Mouse (Mus musculus) frontal cortex, postnatal 25 days (tissue): ENCODE data around the gene Entpd7.

ENCODE experiments used
- DNase-seq, 2 experiments: peaks; one replicate each; pipeline ENCODE4 v3.0.0; 2022; ENCODE audit warnings: low spot score in 2 of 2

Entpd7 gene

DNA sequence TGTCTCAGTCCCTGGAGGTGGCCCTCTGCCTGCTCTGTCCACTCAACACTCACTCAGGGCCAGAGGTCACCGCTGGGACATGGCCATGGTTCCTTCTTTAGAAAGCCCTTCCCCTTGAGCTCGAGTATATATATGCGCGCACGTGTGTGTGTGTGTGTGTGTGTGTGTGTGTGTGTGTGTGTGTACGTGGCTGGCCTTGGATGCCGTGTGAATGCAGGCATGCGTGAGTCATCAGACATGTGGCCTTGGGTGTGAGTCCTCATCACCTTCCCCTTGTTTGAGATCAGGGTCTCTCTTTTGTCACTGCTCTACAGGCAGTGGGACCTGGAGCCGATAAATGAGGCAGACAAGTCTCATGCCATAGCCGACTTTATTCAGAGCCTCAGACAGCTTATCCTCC is 34.0 kb downstream of the Entpd7 start:
- no peak for DNase-seq

DNA sequence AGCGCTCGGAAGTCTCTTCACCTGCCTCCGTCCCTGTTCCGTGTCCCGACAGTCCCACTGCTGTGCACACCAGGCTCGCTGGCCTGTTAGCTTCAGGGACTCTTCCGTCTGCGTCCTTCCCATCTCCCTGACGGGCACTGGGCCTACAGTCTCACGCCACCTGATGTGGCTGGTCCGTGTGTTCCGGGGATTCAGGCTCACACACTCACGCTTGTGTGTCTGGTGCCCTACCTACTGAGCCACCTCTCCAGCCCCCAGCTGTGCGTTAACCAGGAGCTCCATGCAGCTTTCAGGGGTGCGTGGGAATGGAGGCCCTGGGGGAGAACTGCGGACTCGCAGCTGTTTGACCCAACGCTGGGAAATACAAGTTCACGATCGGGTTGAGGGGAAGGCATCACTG is 34.7 kb downstream of the Entpd7 start:
- DNase-seq = no peak

DNA sequence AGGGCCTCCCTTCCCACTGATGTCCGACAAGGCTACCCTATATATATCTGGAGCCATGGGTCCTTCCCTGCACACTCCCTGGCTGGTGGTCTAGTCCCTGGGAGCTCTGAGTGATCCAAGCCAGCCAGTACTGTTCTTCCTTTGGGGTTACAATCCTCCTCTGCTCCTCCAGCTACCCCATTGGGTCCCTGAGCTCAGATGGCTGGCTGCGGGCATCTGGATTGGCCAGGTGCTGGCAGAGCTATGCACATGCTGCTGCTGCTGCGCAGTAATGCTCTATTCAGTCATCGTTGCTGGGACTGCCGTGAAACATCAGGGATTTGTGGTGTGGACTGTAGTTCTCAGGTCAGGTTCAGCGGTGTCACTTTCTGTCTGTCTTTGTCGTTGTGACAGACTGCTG is 35.3 kb downstream of the Entpd7 start:
- no peak for DNase-seq

DNA sequence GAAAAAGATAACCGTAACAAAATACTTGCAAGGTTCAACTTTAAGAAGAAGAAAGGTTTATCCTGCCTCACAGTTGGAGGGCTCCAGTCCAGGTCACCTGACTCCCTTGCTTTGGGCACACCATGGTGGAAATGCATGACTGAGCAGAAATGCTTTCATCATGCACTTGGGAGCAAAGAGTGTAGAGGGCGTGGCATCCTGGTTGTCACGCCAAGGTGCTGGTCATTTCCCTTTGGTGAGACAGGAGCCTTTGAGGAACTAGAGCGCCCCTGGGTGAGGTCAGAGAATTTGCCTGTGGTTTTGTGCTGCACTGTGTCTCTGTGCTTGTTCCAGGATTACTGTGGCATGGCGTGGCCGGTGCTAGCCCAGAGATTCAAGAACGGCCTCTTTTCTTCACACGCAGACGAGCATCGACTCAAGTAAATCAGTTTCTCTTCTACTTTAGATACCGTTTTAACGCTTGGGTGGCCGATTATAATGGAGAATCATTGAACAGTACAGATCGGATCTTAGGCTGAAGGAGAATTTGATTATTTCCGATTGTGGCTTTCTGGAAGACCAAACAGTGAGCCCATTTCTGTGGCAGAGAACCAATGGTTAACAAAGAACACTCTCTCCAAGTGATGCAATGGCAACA is 37.2 kb downstream of the Entpd7 start:
- no peak for DNase-seq

DNA sequence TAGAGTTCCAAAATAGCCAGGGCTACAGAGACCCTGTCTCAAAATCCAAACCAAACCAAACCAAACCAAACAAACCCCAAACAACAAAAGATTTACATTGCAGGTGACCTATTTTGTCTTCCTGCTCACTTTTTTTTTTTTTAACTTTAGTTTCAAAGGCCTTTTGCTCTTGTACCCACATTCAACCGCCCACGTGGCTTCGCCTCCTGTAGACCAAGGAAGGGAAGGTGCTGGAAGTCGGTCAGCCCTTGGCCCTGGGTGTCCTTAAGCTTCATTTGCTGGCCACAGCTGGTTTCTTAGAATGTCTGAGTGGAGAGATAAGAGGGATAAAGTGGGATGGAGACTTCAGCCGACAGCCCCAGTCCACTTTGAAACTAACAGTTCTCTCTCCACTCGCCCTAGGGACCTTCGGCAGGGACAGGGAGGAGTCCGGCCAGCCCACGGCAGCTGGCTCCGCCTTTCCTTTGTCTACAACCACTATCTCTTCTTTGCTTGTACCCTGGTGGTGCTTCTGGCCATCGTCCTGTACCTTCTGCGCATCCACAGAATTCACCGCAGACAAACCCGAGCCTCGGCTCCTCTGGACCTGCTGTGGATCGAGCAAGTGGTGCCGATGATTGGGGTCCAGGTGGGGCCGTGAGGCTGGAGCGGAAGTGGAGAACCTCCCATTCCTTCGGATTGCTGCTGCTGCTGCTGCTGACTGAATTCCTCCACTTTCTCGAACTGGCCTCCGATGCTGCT is 40.0 kb downstream of the Entpd7 start:
- no peak for DNase-seq

DNA sequence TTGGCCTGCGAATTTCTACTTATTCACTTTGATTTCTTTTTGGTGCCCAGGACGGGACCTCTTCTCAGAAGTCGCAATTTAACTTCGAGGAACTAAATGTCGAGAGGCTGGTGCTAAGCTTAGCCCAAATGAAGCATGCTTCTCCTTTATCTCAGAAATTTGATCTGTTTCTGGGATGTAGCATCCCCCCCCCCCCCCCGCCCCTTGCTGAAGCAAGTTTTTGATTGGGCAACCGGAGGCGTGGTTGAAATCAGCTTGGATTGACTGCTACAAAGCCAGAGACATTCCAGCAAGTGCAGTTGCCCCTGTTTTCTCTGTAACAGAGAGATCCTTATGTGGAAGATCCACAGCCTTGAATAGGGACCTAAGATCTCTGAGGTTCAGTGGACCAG is 40.6 kb downstream of the Entpd7 start:
- DNase-seq = no peak

DNA sequence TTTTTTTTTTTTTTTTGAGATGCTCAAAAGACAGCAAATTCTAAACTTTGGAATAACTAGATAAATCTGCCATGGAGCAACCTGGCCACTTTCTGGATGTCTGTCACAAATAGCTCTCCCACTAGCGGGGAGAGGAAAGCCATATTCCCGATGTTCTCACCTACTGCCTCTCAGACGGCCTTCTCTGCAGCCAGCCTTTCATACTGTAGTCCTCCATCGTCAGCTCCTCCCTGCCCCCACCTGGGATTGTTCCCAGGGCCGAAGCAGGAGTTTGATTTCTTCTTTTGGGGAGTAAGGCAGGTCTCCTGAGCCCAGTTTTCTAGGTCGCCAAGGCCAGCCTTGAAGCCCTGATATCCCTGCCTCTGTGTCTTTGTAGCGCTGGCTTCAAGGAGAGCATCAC is 41.7 kb downstream of the Entpd7 start:
- no peak for DNase-seq

DNA sequence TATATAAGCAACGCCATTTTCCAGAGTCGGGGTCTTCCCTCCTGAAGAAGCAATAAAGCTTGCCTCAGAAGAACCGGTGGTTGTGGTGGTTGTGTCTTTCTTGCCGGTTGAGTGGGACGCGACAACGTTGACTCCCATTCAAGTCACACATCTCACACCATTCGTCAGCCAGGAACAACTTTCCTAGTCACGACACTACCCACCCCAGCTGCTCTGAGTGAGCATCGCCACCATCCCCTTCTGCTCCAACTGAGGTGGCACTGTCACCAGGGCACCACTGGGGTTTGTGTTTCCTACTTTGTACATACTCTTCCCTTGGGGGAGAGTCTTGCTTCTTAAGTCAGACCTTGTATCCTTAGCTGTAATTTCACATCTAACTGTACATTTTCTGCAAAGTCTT is 48.9 kb downstream of the Entpd7 start:
- no peak for DNase-seq

DNA sequence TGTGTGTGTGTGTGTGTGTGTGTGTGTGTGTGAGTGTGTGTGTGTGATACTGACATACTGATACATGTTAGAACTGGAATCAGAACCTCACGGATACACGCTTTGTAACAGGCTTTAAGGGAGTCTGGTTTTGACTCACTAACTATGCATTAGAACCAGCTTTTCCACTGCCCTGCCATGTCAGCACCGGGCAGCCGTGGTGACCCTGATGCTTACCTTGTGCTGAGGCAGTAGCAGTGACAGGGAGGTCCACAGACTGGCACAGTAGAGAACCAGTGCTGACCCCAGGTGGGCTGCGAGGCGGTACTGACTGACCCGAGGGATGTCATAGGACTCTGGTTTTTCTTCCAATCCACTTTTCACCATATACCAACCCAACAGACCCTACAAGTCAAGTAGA is 53.9 kb downstream of the Entpd7 start:
- no peak for DNase-seq

DNA sequence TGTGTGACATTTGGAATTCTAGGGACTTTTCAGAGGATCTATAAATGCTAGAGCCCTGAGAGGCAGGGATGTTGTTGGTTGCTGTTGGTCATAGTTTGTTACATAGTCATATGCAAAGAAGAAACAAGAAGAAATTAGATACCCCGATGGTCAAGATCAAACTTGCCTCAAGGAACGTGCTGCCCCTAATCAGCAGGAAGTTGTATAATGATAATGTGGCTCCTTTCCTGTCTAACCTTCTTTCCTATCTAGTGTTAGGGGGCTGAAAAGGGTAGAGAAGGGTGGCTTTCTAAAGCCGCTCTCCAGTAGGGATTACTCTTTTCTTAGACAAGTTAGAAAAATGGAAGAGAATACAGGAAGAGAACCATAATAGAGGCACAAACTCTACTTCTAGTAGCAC is 56.3 kb downstream of the Entpd7 start:
- no peak for DNase-seq

DNA sequence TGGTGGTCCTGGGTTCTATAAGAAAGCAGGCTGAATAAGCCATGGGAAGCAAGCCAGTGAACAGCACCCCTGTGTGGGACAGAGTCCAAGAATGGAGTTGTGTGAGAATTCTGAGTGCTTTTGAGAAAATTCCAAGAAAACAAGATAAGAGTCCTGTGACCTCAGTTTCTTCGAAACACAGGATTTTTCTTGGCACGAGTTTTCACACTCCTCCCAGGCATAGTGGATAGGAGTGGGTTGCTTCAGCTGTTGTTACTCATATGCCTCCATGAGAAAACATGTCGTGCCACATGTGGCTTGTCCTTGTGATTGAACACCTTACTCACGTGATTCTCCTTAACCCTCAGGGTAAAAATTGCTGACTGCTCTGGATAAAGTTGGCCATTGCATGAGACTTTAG is 58.4 kb downstream of the Entpd7 start:
- no peak for DNase-seq

DNA sequence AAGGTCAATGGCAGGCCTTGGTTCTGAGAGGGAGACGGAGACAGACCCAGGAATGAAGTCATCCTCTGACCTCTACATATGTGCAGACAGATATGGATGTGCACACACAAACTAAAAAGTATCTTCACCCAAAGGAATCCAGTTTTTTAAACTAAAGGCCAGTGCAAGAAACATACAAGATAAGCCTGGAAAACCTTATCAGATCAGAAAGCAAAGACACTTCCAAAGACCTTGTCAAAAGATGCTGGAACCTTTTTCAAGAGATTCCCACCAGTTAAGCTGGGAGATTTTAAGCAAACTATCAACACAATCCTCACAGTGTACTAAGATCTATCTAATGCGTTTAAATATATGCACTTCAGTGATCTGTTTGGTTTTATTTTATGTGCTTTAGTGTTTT is 60.5 kb downstream of the Entpd7 start:
- no peak for DNase-seq

DNA sequence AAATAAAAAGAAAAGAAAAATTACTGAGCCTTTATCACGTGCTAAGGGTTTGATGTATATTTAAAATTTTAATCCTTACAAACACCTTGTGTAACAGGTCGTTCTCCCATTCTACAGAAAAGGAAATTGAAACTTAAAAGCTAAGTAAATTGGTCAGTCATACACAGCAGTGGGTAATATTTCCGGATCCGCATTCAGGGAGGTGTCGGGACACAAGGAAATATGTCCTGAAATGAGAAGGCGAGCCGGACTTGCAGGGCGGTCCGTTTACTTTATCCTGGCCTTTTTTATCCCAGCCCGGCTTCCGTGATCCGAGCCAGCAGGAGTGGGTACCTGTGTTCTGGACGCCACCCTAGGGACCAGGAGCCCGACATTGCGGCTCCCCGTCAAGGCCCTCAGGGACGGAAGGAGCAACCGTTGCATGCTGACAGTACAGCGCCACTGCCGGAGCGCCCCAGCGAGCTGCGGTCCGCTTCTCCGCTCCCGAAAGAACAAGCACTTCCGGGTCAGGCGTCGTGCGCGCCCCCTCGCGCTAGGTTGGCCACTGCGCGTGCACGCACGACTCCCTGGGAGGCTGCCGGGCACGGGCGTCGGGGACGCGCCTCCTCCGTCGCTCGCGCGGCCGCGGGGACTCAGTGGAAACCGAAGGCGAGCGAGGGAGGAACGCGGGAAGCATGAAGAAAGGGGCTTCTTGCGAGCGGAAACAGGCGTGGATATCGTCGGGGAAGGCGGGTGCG is 63.2 kb downstream of the Entpd7 start, which contains the start of the genes Cutc and Cox15:
Cutc (plus strand) TSS at position 508 of the 737 bp plus-strand sequence.
Cox15 (minus strand) TSS at position 512 of the 737 bp plus-strand sequence.
- peak; percentile 92 to 93 for DNase-seq

DNA sequence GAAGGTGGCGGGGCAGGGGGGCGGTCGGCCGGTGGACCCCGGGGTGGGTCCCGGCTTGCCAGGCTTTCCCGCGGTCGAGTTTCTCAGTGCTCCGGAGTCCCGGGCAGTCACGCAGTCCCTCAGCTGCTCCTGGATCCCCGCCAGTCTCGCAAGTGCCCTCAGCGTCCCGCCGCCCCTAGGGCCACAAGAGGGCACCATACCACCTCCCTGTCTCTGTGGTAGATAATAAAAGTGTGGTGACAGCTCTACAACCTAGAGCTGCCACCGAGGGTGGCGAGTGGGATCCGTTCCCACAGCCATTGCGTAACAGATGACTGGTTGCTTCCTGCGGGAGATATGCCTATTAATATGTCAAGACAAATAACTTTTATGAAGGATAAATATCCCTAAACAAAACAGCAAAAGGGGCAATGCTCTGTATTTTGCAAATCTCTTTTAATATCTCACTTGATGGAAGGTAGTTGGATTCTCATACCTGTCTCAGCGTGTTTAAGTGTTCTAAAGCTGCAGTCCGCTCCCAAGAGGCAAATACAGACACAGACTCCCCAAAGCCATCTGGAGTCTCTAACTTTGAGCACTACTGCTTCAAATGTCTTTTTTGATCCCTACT is 63.9 kb downstream of the Entpd7 start:
- peak; percentile 83 to 84 for DNase-seq

DNA sequence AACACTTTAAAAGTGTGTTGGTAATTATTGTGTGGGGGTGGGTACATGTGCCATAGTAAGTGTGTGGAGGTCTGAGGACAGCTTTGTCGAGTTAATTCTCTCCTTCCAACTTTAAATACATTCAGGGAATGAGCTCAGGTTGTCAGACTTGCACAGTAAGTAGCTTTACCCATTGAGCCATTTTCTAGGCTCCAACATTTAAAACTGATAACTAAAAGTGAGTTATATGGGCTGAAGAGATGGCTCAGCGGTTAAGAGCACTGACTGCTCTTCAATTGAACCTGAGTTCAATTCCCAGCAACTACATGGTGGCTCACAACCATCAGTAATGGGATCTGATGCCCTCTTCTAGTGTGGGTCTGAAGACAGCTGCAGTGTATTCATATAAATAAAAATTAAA is 64.8 kb downstream of the Entpd7 start:
- DNase-seq = no peak

DNA sequence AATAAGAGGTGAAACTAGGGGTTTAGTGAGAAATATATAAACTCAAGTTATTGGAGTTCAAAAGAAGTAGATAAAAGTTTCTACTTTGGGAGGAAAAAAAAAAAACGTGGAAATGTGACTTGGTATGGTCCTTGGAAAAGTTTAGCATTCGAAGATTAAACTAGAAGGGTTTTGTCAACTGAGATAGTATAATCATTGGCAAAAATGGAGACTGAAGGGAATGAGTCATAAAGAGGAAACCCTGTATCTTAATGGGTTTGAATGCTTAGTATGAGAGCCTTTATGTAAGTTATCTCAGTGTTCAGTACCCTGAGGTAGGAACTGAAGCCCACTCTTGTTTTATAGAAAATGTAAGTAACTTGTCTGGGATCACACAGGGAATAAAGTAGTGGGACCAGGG is 65.4 kb downstream of the Entpd7 start:
- DNase-seq = no peak

DNA sequence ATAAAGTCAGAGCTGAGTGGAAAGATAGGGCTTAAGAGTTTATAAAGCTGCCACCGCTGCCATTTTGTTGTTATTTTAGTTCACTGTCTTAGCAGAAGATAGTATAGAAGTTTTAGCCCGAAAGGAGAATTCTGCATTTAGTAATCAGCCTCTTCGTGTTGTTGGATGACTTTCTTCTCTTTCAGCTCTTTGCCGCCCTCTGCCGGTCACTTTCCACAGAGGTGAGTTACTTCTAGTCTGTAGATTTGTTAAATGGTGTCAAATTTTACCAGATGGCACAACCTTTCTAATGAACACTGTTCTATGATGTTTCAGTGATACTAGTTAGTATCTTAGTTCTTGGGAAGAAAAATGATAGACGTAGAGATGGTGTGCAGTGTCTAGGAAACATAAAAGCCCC is 71.0 kb downstream of the Entpd7 start:
- peak; percentile 54 to 55 for DNase-seq

DNA sequence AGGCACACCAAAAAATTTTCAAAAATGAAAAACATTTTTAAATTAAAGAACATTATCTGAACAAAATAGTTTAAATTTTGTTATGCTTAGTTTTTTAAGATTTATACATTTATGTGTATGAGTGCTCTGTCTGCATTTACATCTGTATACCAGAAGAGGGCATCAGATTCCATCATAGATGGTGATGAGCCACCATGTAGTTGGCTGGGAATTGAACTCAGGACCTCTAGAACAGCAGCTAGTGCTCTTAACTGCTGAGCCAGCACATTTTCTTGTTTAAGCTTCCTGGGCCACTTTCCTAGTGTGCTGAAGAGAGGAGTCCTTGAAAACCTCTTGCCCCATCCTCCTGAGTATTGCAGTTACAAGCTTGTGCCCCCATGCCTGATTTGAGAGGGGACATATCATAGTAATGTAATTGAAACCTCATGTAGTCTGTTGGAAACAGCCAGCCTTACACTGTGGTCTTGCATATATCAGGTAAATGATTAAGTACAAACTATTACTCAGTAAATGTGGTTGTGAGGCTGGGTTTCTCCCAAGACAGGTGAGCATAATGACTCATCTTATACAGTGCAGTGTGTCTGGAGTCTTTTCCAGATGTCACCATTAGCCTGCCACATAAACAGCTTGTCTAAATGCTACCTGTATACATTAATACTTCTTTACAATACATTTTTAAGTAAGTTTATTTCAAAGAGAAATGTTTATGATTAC is 72.2 kb downstream of the Entpd7 start:
- DNase-seq = no peak

DNA sequence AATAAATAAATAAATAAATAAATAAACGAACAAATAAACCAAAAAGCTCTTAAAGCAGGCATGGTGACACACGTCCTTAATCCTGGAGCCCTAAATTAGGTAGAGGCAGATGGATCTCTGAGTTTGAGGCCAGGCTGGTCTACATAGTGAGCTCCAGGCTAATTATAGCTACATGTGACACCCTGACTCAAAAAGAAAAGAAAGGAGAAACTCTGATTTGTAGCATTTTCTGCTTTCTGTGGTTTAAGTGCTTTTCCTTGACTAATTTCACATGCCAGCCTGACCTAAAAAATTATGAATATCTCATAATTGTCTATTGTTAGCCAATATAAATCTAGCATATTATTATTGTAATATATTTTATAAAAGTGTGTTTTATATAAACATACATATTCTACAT is 72.9 kb downstream of the Entpd7 start:
- no peak for DNase-seq

DNA sequence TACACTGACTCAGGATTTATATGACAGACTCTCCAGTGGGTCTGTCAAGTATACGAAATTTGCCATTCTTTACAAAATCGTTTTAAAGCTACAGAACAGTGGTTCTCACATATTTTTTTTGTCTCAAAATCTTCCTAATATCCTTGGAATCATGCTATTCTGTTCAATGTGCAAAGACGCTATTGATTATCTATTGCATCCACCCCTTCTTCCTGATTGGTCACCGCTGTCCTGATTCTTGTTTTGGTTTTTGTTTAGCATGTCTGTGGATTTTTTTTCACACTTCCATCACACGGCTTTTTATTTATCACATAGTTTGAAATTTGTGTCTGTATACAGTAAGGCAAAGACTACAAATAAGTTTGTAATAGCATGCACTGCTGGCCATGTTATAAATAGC is 77.0 kb downstream of the Entpd7 start:
- no peak for DNase-seq

DNA sequence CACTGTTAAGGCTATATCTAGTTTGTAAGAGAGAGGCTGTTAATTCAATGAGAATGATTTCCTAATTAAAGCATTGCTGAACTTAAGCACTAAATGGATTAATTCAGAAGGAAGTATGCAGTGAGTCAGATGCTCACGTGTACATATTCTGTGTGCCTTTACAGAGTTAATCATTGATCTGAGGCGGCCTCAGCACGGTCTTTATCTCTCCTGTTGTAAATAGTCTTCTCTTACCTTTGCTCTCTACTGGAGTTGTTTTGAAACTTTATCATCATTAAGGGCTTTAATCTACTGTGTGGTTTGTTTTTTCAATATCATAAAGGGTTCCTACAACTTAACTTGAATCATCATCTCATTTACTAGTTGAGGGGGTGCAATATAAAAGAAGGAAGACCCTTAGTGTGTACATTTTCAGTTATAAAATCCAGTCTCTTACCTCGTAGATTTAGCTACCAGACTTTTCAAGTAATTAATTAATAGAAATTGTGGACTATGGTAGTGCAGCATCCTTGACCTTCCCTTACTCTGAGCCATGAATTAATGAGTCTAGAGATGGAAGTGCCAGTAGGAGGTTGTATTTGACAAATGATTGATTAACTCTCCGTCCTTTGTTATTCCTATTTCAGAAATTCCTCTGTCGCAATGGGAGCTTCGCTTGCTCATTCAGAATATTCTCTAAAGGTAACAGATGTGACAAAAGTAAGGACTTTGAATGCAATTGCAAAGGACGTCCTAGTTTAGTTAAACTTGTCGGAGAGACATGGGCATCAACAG is 78.3 kb downstream of the Entpd7 start:
- DNase-seq = no peak
